Comparison of ENCODE assay signal across 7 mouse cellular contexts in the genomic region with DNA sequence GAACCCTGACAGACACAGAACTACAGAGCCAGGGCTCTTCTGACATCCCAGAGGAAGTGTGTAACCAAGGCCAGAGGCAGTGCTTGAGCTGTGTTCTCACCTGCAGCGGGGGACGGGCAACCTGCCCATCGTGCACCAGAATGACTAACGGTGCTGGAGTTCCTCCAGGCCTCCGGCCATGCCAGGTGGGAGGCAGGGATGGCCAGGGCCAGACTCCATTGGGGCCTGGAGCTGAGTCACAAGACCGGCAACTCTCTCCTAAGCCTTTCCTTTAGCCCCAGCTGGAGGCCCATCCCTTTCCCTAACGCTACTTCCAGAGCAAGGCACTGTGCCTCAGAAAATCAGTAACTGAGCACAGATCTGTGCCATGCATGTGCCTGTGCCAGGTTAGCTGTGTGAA.
A peak's percentile ranks its signal among the peaks of the same experiment; 100 is the strongest.
DNase-seq lines count a peak whose midpoint lies in the region; ATAC-seq lines count a peak whose summit lies in the region.

No protein-coding gene starts in this region.

- peak; percentile 70 for DNase-seq in Muller cell, postnatal 12 days (ENCODE audit: inconsistent ontology term)
- DNase-seq in adrenal gland, adult 18-20 months (ENCODE audit: low spot score in 2 of 2) = peak; percentile 25 to 27
- peak; percentile 45 for DNase-seq in fat pad, adult 2 months (ENCODE audit: extremely low read depth, low read depth, low spot score)
- peak; percentile 55 to 75 for DNase-seq in kidney, postnatal 36 days
- DNase-seq in neural tube, embryonic 10.5 days (ENCODE audit: extremely low spot score, low spot score) = no peak
- no peak for DNase-seq in thymus, postnatal 14 days

- no peak for ATAC-seq in activated CD4-positive, CD25-positive, alpha-beta regulatory T cell, adult 4 months

Comparison
In these comparisons a context has a peak if more than half of its experiments do, and no peak if none do; other contexts are left out.
1. DNase-seq: peak in Muller cell, postnatal 12 days (single experiment), adrenal gland, adult 18-20 months (2 of 2), fat pad, adult 2 months (single experiment) and kidney, postnatal 36 days (2 of 2); none in neural tube, embryonic 10.5 days (single experiment) and thymus, postnatal 14 days (single experiment).